7 mouse cellular contexts compared by ENCODE assay signal in genomic region chr17:10318561-10319430, GRCm38 (mm10). TPM values are rescaled to one million over a fixed set of nuclear protein-coding genes. Genes with fewer than 3 reads are reported as not detected.
DNase-seq lines count a peak whose midpoint lies in the region; ATAC-seq lines count a peak whose summit lies in the region.

No protein-coding gene starts in this region.

- H3K36me3 ChIP-seq in hindbrain, embryonic 16.5 days (ENCODE audit: control insufficient read depth, insufficient read depth, low read length), result no peaks in the 10 kb centered on the region
- no peaks in the 10 kb centered on the region for H3K36me3 ChIP-seq in megakaryocyte, embryonic 14.5 days (replicated peaks; ENCODE audit: low read length)

- H3K27ac ChIP-seq in hindbrain, embryonic 16.5 days (ENCODE audit: low read depth, low read length), result peak overlapping the region; percentile 99

- peaks cover 9% of the 10 kb centered on the region for H3K4me1 ChIP-seq in hindbrain, embryonic 16.5 days (ENCODE audit: control insufficient read depth, insufficient read depth, low read depth, low read length)
- H3K4me1 ChIP-seq in megakaryocyte, embryonic 14.5 days, result peaks cover 28% of the 10 kb centered on the region

- H3K9me3 ChIP-seq in hindbrain, embryonic 16.5 days (ENCODE audit: control insufficient read depth, low read length), result no peaks in the 10 kb centered on the region
- no peaks in the 10 kb centered on the region for H3K9me3 ChIP-seq in megakaryocyte, embryonic 14.5 days

- DNase-seq in adipocyte (ENCODE audit: low spot score), result peak; percentile 77
- peak; percentile 80 to 85 for DNase-seq in cerebellum, postnatal 25 days
- DNase-seq in gastrocnemius, adult 8-10 months (ENCODE audit: low spot score in 2 of 2), result peak; percentile 55 to 74
- DNase-seq in left cerebral cortex, postnatal 14 days (ENCODE audit: low spot score in 2 of 2), result peak; percentile 62 to 83
- peak; percentile 68 for DNase-seq in right cerebral cortex, postnatal 4 days

- H3K4me2 ChIP-seq in hindbrain, embryonic 16.5 days (ENCODE audit: low read length), result peak overlapping the region; percentile 46

- intact Hi-C loops in left cerebral cortex, postnatal 14 days (cut with DNase I), result loop anchor here (5.0 to 10.0 kb wide), 7 partner anchors 174 to 1659 kb away; no protein-coding TSS in a partner anchor

- WGBS in hindbrain, embryonic 16.5 days, result under 1% methylated on average over 62 of the region's 153 CpGs

- peak overlapping the region; percentile 93 for H3K4me3 ChIP-seq in hindbrain, embryonic 16.5 days (ENCODE audit: low read length)
- H3K4me3 ChIP-seq in megakaryocyte, embryonic 14.5 days (replicated peaks), result peak overlapping the region; percentile 97

- no peaks in the 10 kb centered on the region for H3K27me3 ChIP-seq in hindbrain, embryonic 16.5 days (replicated peaks; ENCODE audit: control insufficient read depth, insufficient read depth, low read length)
- H3K27me3 ChIP-seq in megakaryocyte, embryonic 14.5 days (replicated peaks), result no peaks in the 10 kb centered on the region

- H3K9ac ChIP-seq in hindbrain, embryonic 16.5 days (ENCODE audit: low read depth, low read length), result peak overlapping the region; percentile 98

- peak; percentile 53 for ATAC-seq in hindbrain, embryonic 16.5 days

RNA-seq across cellular contexts. Expression of gene Qk, which starts 0.9 kb away (rescaled TPM):
- 100 to 1,000 TPM; 249 to 283 (median 262) TPM for total RNA-seq in gastrocnemius, adult 8-10 months (2022)
- 46.3 and 47.5 TPM in 2 replicates for polyA plus RNA-seq in hindbrain, embryonic 16.5 days (2015; fragmentation: Nextera tagmentation; extraction: Ambion mirVana)
- total RNA-seq in left cerebral cortex, postnatal 14 days (2021), result 100 to 1,000 TPM; 339 to 352 TPM
- polyA plus RNA-seq in megakaryocyte, embryonic 14.5 days (2012; ENCODE audit: insufficient read depth, low replicate concordance), result 1.2 and 4.0 TPM in 2 replicates

Comparison
In these comparisons a context has a peak if more than half of its experiments do, and no peak if none do; other contexts are left out.
1. Peak in every context shown above with its lines: DNase-seq, ATAC-seq, H3K4me3 ChIP-seq and H3K27ac ChIP-seq.